Mouse (Mus musculus) embryonic facial prominence, embryonic 13.5 days (tissue): Measurements from ENCODE around the gene Apoa2. TPM values are rescaled to one million over a fixed set of nuclear protein-coding genes. Genes with fewer than 3 reads are reported as not detected.

Experiments used
- ATAC-seq: fragments of 200-750 bp; cut with Nextera tagmentation; 2 replicates; pipeline ENCODE4 v1.8.0; 2017; ENCODE audit warnings: low read depth; ENCODE audit not compliant: insufficient number of reproducible peaks, insufficient read depth, low FRiP score, low TSS enrichment
- H3K27ac ChIP-seq: fragments of 300-500 bp; sonication (generic); 2 replicates; pipeline ENCODE4 v1.5.1; 2015; ENCODE audit warnings: moderate library complexity, mild to moderate bottlenecking, inconsistent platforms
- H3K27me3 ChIP-seq: fragments of 300-500 bp; sonication (generic); 2 replicates; pipeline ENCODE4 v1.6.1; 2015; ENCODE audit warnings: mild to moderate bottlenecking, inconsistent platforms
- H3K36me3 ChIP-seq: fragments of 300-500 bp; sonication (generic); 2 replicates; pipeline ENCODE4 v1.6.1; 2015; ENCODE audit warnings: mild to moderate bottlenecking, inconsistent platforms
- H3K4me1 ChIP-seq: fragments of 300-500 bp; sonication (generic); 2 replicates; pipeline ENCODE4 v1.6.1; 2015; ENCODE audit warnings: inconsistent platforms
- H3K4me2 ChIP-seq: fragments of 300-500 bp; sonication (generic); 2 replicates; pipeline ENCODE4 v1.6.1; 2015; ENCODE audit warnings: moderate library complexity, mild to moderate bottlenecking, inconsistent platforms
- H3K4me3 ChIP-seq: fragments of 300-500 bp; sonication (generic); 2 replicates; pipeline ENCODE4 v1.5.1; 2015; ENCODE audit warnings: mild to moderate bottlenecking, inconsistent platforms
- H3K9ac ChIP-seq: fragments of 300-500 bp; sonication (generic); 2 replicates; pipeline ENCODE4 v1.6.1; 2015; ENCODE audit warnings: mild to moderate bottlenecking, inconsistent platforms
- H3K9me3 ChIP-seq: fragments of 300-500 bp; sonication (generic); 2 replicates; pipeline ENCODE4 v1.6.1; 2016; ENCODE audit warnings: inconsistent platforms
- WGBS: fragments of 180-500 bp; shearing (Covaris S2); methylation state at CpG from one replicate; pipeline ENCODE4 v1.1.7; 2015; ENCODE audit warnings: mixed read lengths; 5-methylcytosine and 5-hydroxymethylcytosine counted together
- polyA plus RNA-seq: library from polyadenylated mRNA; unstranded; fragments of >200 nt; fragmentation: Nextera tagmentation; extraction: Ambion mirVana; gene quantifications from 2 replicates; pipeline ENCODE4 v1.2.1, GENCODE M21; 2015

Apoa2 gene
- polyA plus RNA-seq, 1 experiment from 2014 or later: 0.80 TPM

DNA sequence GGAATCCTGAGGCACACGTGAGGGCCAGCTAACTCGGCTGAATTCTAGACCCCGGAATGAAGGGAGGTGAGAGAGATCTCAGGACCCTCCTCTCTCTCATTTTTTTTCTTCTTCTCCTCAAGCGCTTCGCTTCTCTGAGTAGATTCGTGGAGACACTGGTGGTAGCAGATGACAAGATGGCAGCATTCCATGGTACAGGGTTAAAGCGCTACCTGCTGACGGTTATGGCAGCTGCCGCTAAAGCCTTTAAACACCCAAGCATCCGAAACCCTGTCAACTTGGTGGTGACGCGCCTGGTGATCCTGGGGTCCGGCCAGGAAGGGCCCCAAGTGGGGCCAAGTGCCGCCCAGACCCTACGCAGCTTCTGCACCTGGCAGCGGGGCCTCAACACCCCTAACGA is 27.6 kb downstream of the Apoa2 start:
- Histone ChIP-seq H3K4me2 (peak overlapping the region; percentile 84), H3K4me3 (peak overlapping the region; percentile 52), H3K27me3 (no peaks in the 10 kb centered on the region), H3K27ac (peak overlapping the region; percentile 96), H3K9ac (peak overlapping the region; percentile 73), H3K4me1 (peaks cover 65% of the 10 kb centered on the region), H3K9me3 (no peaks in the 10 kb centered on the region), H3K36me3 (peaks cover 41% of the 10 kb centered on the region)
- WGBS: 33% methylated on average over 17 of the region's 17 CpGs
- ATAC-seq: no peak

DNA sequence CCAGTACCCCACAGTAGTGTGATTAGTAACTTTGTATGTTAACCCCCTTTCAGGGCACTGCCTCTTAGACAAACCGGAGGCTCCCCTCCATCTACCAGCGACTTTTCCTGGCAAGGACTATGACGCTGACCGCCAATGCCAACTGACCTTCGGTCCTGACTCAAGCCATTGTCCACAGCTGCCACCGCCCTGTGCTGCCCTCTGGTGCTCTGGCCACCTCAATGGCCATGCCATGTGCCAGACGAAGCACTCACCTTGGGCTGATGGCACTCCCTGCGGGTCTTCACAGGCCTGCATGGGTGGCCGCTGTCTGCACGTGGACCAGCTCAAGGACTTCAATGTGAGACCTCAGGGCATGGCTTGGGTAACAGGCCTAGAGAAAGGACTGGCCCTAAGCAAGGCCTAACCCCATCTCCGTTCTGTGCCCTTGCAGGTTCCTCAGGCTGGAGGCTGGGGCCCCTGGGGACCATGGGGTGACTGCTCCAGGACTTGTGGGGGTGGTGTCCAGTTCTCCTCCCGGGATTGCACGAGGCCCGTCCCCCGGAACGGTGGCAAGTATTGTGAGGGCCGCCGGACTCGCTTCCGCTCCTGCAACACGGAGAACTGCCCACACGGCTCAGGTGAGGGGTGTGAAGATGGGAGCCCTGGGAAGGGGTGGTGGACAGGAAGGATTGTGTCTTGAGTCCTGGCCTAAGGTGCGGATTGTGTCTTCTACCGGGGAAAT is 31.4 kb downstream of the Apoa2 start:
- no peak overlapping the region for H3K27ac ChIP-seq
- WGBS: 90% methylated on average over 24 of the region's 24 CpGs
- no peak overlapping the region for H3K4me3 ChIP-seq
- no peak overlapping the region for H3K4me2 ChIP-seq
- ATAC-seq: no peak
- peaks cover 67% of the 10 kb centered on the region for H3K36me3 ChIP-seq
- peaks cover 34% of the 10 kb centered on the region for H3K4me1 ChIP-seq
- no peaks in the 10 kb centered on the region for H3K9me3 ChIP-seq
- H3K27me3 ChIP-seq: no peaks in the 10 kb centered on the region
- no peak overlapping the region for H3K9ac ChIP-seq

DNA sequence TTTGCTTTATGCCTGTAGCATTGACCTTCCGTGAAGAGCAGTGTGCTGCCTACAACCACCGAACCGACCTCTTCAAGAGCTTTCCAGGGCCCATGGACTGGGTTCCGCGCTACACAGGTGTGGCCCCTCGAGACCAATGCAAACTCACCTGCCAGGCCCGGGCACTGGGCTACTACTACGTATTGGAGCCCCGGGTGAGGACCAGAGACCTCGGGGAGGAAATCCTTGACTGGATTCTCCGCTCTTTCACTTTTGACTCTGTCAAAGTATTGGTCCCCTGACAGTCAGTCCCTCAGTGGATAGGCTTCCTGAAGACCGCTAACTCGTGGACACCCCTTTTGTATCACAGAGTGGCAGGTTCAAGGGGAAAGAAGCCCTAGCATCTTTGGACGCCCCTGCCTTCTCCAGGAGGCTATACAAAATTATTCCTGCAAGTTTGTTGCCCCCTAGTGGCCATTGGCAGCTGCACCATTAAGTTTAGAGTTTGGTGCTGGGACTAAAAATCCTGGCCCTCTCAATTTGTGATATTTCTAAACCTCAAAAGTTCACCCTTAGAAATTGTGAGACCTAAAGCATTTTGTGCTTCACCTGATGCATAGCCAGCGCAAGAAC is 32.2 kb downstream of the Apoa2 start:
- H3K9me3 ChIP-seq: no peaks in the 10 kb centered on the region
- H3K9ac ChIP-seq: no peak overlapping the region
- H3K4me1 ChIP-seq: peaks cover 32% of the 10 kb centered on the region
- no peaks in the 10 kb centered on the region for H3K27me3 ChIP-seq
- no peak overlapping the region for H3K4me2 ChIP-seq
- peaks cover 67% of the 10 kb centered on the region for H3K36me3 ChIP-seq
- no peak for ATAC-seq
- H3K27ac ChIP-seq: no peak overlapping the region
- 72% methylated on average over 15 of the region's 15 CpGs for WGBS
- no peak overlapping the region for H3K4me3 ChIP-seq

DNA sequence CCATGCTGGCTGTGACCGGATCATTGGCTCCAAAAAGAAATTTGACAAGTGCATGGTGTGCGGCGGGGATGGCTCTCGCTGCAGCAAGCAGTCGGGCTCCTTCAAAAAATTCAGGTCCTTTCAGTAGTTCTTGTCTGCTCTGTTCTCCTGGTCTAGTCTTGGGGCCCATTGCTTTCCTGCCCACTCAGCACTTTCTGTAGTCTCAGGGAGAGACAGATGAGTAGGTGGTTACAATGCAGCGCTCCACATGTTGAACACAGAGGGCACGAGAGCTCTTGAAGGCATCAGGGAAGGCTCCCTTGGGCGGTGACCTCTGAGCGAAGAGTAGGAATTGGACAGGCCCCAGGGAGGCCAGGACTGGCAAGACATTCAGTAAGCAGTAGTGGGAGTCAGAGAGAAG is 32.9 kb downstream of the Apoa2 start:
- H3K4me2 ChIP-seq: no peak overlapping the region
- peaks cover 67% of the 10 kb centered on the region for H3K36me3 ChIP-seq
- 86% methylated on average over 9 of the region's 9 CpGs for WGBS
- ATAC-seq: no peak
- no peak overlapping the region for H3K9ac ChIP-seq
- peaks cover 32% of the 10 kb centered on the region for H3K4me1 ChIP-seq
- no peaks in the 10 kb centered on the region for H3K27me3 ChIP-seq
- no peak overlapping the region for H3K27ac ChIP-seq
- no peaks in the 10 kb centered on the region for H3K9me3 ChIP-seq
- H3K4me3 ChIP-seq: no peak overlapping the region

DNA sequence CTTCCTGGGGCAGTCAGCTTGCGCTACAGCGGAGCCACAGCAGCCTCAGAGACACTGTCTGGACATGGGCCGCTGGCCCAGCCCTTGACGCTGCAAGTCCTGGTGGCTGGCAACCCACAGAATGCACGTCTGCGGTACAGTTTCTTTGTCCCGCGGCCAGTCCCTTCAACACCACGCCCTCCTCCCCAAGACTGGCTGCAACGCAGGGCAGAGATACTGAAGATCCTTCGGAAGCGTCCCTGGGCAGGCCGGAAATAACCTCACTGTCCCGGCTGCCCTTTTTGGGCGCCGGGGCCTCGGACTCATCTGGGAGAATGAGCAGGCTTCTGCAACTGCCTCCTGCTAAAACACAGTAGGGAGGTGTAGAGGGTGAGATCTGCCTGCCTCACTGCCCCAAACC is 34.1 kb downstream of the Apoa2 start:
- Histone ChIP-seq H3K9ac (no peak overlapping the region), H3K27me3 (no peaks in the 10 kb centered on the region), H3K36me3 (peaks cover 56% of the 10 kb centered on the region), H3K4me1 (peaks cover 27% of the 10 kb centered on the region), H3K4me3 (no peak overlapping the region), H3K4me2 (no peak overlapping the region), H3K9me3 (no peaks in the 10 kb centered on the region), H3K27ac (no peak overlapping the region)
- WGBS: 88% methylated on average over 17 of the region's 17 CpGs
- no peak for ATAC-seq

DNA sequence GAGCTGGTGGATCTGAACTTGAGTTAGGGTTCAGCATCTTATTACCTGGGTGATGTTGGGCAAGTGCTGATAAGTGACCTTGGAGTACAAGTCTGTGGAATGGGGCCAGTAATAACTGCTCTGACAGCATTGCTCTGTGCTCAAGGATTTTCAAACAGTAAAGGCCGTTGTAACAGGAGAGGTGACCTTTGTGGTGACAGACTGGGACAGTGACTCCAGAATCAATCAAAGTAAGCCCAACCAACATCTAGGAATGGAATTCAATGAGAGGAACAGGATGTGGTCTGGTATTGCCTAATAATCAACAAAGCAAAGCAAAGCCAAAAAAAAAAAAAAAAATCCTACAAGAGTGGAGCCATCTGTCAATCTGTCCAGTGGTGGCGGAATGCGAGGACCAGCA is 35.5 kb downstream of the Apoa2 start:
- no peaks in the 10 kb centered on the region for H3K27me3 ChIP-seq
- no peak overlapping the region for H3K4me2 ChIP-seq
- ATAC-seq: no peak
- H3K9me3 ChIP-seq: no peaks in the 10 kb centered on the region
- H3K4me3 ChIP-seq: no peak overlapping the region
- H3K27ac ChIP-seq: no peak overlapping the region
- WGBS: 80% methylated on average over 3 of the region's 3 CpGs
- peaks cover 45% of the 10 kb centered on the region for H3K36me3 ChIP-seq
- H3K4me1 ChIP-seq: peaks cover 26% of the 10 kb centered on the region
- H3K9ac ChIP-seq: no peak overlapping the region

DNA sequence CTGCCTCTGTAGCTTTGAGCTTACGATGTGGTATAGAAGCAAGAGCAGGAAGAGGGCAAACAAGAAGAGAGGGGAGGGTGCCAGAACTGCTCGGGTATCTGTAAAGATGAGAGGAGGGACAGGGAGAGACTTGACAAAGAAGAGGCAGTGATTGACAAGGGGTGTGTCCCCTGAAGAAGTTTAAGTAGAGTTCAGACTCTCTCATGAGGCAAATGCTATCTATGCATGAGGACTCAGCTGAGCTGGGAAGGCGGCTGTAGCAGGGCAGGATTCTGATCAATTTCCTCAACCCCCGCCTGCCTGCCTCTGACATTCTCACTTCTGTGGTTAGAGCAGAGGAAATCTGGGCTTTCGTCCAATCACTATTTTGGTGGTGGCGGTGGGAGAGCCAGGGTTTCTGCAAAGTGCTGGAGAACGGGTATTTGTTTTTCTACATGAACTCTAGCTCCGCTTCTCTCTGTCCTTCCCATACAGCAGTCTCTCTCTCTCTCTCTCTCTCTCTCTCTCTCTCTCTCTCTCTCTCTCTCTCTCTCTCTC is 37.8 kb downstream of the Apoa2 start:
- peak overlapping the region; percentile 93 for H3K27ac ChIP-seq

DNA sequence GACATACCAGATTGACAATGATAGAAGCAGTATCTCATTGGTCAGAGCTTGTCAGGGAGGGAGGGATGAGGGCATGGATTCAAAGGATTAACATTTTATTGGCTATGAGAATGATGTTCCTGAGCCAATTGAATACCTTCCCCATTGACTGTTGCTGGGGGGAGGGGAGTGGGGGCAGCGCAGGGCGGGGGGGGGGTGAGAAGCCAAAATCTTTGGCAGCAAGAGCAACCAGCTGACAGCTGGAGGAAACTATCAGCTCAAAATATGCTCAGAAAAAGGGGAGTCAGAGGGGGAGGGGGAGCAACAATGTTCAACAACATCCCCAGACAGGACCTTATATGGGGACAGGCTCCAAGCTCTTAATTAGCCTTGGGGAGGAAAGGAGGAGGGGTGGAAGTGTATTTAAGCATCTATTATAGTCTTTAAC is 38.3 kb downstream of the Apoa2 start:
- Histone ChIP-seq H3K9me3 (no peaks in the 10 kb centered on the region), H3K27ac (peak overlapping the region; percentile 93), H3K27me3 (no peaks in the 10 kb centered on the region), H3K4me2 (peak overlapping the region; percentile 59), H3K4me3 (peak overlapping the region; percentile 28; the same call in 1 of the 2 replicates), H3K4me1 (peaks cover 22% of the 10 kb centered on the region), H3K36me3 (peaks cover 19% of the 10 kb centered on the region), H3K9ac (no peak overlapping the region)
- WGBS: 4% methylated on average over 2 of the region's 2 CpGs
- peak; percentile 79 for ATAC-seq

More for the DNA sequence above, 37.8 kb downstream of the Apoa2 start:
- no peaks in the 10 kb centered on the region for H3K9me3 ChIP-seq
- no peaks in the 10 kb centered on the region for H3K27me3 ChIP-seq
- H3K36me3 ChIP-seq: peaks cover 24% of the 10 kb centered on the region
- peaks cover 26% of the 10 kb centered on the region for H3K4me1 ChIP-seq
- H3K4me3 ChIP-seq: peak overlapping the region; percentile 28
- peak overlapping the region; percentile 59 for H3K4me2 ChIP-seq
- peak; percentile 77 for ATAC-seq
- WGBS: 2% methylated on average over 8 of the region's 8 CpGs
- 0 out of 2 replicates have a peak overlapping the region, but pooled peaks have one; percentile 46 for H3K9ac ChIP-seq

DNA sequence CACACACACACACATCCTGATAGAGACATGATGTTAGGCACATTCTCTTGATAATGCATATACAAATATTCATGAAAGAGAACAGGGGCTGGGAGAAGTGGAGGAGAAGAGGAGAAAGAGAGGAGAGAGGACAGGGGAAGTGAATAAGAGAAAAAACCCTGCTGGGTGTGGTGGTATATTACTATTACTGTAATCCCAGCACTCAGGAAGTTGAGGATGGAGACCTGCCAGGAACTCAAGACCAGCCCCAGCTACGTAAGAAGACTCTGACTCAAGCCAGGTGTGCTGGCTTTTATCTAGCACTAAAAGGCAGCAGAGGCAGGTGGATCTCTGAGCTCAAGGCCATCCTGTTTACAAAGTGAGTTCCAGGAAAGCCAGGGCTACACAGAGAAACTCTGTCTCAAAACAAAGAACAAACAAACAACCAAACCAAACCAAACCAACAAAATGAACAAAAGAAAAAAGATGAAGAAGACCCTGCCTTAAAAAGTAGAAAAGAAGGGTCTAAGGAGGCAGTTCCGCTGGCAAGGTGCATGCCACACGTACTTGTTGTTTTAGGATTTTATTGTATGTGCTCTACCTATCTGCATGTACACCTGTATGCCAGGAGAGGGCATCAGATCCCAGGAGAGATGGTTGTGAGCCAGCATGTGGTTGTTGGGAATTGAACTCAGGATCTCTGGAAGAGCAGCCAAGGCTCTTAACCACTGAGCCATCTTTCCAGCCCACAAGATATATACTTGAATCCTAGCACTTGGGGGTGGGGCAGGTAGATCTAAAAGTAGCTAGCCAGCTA is 39.0 kb downstream of the Apoa2 start:
- peaks cover 14% of the 10 kb centered on the region for H3K36me3 ChIP-seq
- H3K9me3 ChIP-seq: no peaks in the 10 kb centered on the region
- 69% methylated on average over 3 of the region's 3 CpGs for WGBS
- H3K27me3 ChIP-seq: no peaks in the 10 kb centered on the region
- H3K4me3 ChIP-seq: no peak overlapping the region
- H3K4me1 ChIP-seq: peaks cover 22% of the 10 kb centered on the region
- H3K9ac ChIP-seq: no peak overlapping the region
- H3K4me2 ChIP-seq: peak overlapping the region; percentile 59
- peak overlapping the region; percentile 93 for H3K27ac ChIP-seq
- no peak for ATAC-seq

DNA sequence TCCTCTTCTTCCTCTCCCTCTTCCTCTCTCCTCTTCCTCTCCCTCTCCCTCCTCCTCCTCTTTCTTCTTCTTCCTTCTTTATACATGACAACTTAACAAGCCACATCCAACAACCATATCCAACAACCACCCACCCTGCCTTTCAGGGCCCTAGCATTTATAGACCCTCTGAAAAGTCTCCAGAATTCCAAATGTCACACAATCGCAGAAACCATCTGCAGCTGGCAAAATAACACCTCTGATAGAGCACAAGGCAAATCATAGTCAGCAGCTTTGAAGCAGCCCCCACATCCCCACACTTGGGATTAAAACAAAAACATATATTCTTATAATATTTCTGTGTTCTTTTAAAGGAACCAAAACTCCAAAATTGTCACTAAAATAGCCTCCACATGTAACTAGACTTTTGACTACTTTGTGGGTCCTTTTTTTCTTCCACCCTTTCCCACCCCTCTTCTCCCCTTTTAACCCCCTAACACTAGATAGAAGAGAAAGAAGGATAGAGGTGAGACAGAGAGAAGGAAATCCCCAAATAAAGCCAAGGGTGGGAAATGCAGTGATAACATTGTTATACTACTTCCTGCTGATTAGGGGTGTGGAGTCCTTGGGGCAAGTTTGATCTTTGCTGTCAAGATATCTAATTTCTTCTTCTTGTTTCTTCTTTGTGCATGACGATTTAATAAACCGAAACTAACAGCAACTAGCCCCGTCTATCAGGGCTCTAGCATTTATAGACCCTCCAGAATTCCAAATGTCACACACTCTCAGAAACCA is 41.3 kb downstream of the Apoa2 start:
- 35% methylated on average over 4 of the region's 4 CpGs for WGBS
- H3K27ac ChIP-seq: no peak overlapping the region
- no peaks in the 10 kb centered on the region for H3K27me3 ChIP-seq
- no peak overlapping the region for H3K4me3 ChIP-seq
- no peaks in the 10 kb centered on the region for H3K36me3 ChIP-seq
- no peak overlapping the region for H3K4me2 ChIP-seq
- no peak for ATAC-seq
- H3K9ac ChIP-seq: no peak overlapping the region
- no peaks in the 10 kb centered on the region for H3K9me3 ChIP-seq
- peaks cover 29% of the 10 kb centered on the region for H3K4me1 ChIP-seq

DNA sequence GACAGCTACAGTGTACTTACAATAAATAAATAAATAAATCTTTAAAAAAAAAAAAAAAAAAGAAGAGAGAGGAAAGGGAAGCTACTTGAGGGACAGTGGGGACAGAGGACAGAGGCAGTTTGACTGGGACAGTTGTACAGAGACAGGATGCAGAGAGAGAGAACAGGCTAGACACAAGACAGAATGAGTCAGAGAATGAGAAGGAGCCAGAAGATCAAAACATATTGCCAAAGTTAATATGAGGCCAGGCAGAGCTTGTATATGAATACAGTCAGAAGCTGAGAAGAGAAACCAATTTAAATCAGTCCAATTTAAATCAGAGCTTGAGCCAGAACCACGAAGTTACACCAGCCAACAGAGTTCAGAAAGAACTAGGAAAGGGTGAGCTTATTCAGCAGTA is 43.5 kb downstream of the Apoa2 start:
- WGBS: 56% methylated on average over 1 of the region's 1 CpGs
- H3K4me2 ChIP-seq: no peak overlapping the region

More for the DNA sequence above, 43.5 kb downstream of the Apoa2 start:
- no peak for ATAC-seq
- Histone ChIP-seq H3K9ac (no peak overlapping the region), H3K4me3 (no peak overlapping the region), H3K4me1 (peaks cover 25% of the 10 kb centered on the region), H3K9me3 (no peaks in the 10 kb centered on the region), H3K27me3 (no peaks in the 10 kb centered on the region), H3K36me3 (peaks cover 17% of the 10 kb centered on the region), H3K27ac (no peak overlapping the region)
